In genomic region chr6:101376049-101376448, GRCm38 (mm10) we compare ENCODE assay signal across 9 mouse cellular contexts. TPM values are rescaled to one million over a fixed set of nuclear protein-coding genes. Genes with fewer than 3 reads are reported as not detected.
DNase-seq lines count a peak whose midpoint lies in the region; ATAC-seq and TF ChIP-seq lines count a peak whose summit lies in the region.
"Had no signal": no experiment of that assay in that cellular context is flagged by ENCODE, and none has a peak within 500 bp of the region (broad histone marks: within the 10 kb centered on the region; RNA-seq: fewer than 3 reads in every experiment).

No protein-coding gene starts in this region.

- H3K9ac ChIP-seq in lung, embryonic 16.5 days (ENCODE audit: low read length), result peak overlapping the region; percentile 70
- H3K9ac ChIP-seq in forebrain, embryonic 16.5 days (replicated peaks; ENCODE audit: low read depth, low read length), result no peak overlapping the region
- peak overlapping the region; percentile 87; the same call in 1 of the 2 replicates for H3K9ac ChIP-seq in limb, embryonic 11.5 days (ENCODE audit: low read length)

- H3K4me3 ChIP-seq in lung, embryonic 16.5 days (ENCODE audit: low read length), result peak overlapping the region; percentile 60
- H3K4me3 ChIP-seq in forebrain, embryonic 16.5 days (replicated peaks; ENCODE audit: low read length), result peak overlapping the region; percentile 58
- H3K4me3 ChIP-seq in limb, embryonic 11.5 days (ENCODE audit: low read depth, low read length), result peak overlapping the region; percentile 63
- H3K4me3 ChIP-seq in small intestine, adult 2 months (ENCODE audit: low read depth, low read length), result peak overlapping the region; percentile 78

- H3K9me3 ChIP-seq in lung, embryonic 16.5 days (ENCODE audit: control insufficient read depth, low read length), result no peaks in the 10 kb centered on the region
- no peaks in the 10 kb centered on the region for H3K9me3 ChIP-seq in forebrain, embryonic 16.5 days (ENCODE audit: control insufficient read depth, low read length)
- H3K9me3 ChIP-seq in limb, embryonic 11.5 days (ENCODE audit: control insufficient read depth, low read length), result no peaks in the 10 kb centered on the region

- no peak for TF ChIP-seq POLR2A in small intestine, adult 2 months (IDR thresholded peaks at IDR 0.05; ENCODE audit: low read depth, low read length)

- peaks cover 3% of the 10 kb centered on the region; the same call in 1 of the 2 replicates for H3K27me3 ChIP-seq in lung, embryonic 16.5 days (ENCODE audit: control insufficient read depth, insufficient read depth, low read depth, low read length)
- peaks cover 10% of the 10 kb centered on the region for H3K27me3 ChIP-seq in forebrain, embryonic 16.5 days (replicated peaks; ENCODE audit: control insufficient read depth, insufficient read depth, low read length)
- no peaks in the 10 kb centered on the region for H3K27me3 ChIP-seq in limb, embryonic 11.5 days (ENCODE audit: control insufficient read depth, insufficient read depth, low read length)
- H3K27me3 ChIP-seq in small intestine, adult 2 months (ENCODE audit: control insufficient read depth, insufficient read depth, low read length), result peaks cover 11% of the 10 kb centered on the region

- H3K4me1 ChIP-seq in lung, embryonic 16.5 days (replicated peaks; ENCODE audit: control insufficient read depth, insufficient read depth, low read length), result peaks cover 28% of the 10 kb centered on the region
- H3K4me1 ChIP-seq in forebrain, embryonic 16.5 days (replicated peaks; ENCODE audit: control insufficient read depth, insufficient read depth, low read length), result peaks cover 22% of the 10 kb centered on the region
- peaks cover 31% of the 10 kb centered on the region for H3K4me1 ChIP-seq in limb, embryonic 11.5 days (ENCODE audit: control insufficient read depth, insufficient read depth, low read length)
- peaks cover 4% of the 10 kb centered on the region; the same call in 1 of the 2 replicates for H3K4me1 ChIP-seq in small intestine, adult 2 months (ENCODE audit: control insufficient read depth, insufficient read depth, insufficient read length, low read length)

- no peak for TF ChIP-seq CTCF in small intestine, adult 2 months (IDR thresholded peaks at IDR 0.05; ENCODE audit: extremely low read depth, insufficient read length, insufficient replicate concordance, low read depth, low read length)

- H3K36me3 ChIP-seq in lung, embryonic 16.5 days (ENCODE audit: control insufficient read depth, insufficient read depth, low read length), result no peaks in the 10 kb centered on the region
- no peaks in the 10 kb centered on the region for H3K36me3 ChIP-seq in forebrain, embryonic 16.5 days (ENCODE audit: control insufficient read depth, insufficient read depth)
- no peaks in the 10 kb centered on the region for H3K36me3 ChIP-seq in limb, embryonic 11.5 days (ENCODE audit: control insufficient read depth, insufficient read depth, low read length)
- H3K36me3 ChIP-seq in small intestine, adult 2 months (ENCODE audit: control insufficient read depth, insufficient read depth, low read length), result no peaks in the 10 kb centered on the region

- WGBS in lung, embryonic 16.5 days, result 17% methylated on average over 10 of the region's 10 CpGs
- 48% methylated on average over 10 of the region's 10 CpGs for WGBS in forebrain, embryonic 16.5 days
- 22% methylated on average over 10 of the region's 10 CpGs for WGBS in limb, embryonic 11.5 days
- 28% methylated on average over 10 of the region's 10 CpGs for WGBS in small intestine, adult 2 months

- no peak for DNase-seq in lung, postnatal 36 days
- no peak for DNase-seq in limb, embryonic 11.5 days (ENCODE audit: low spot score)
- no peak for DNase-seq in adrenal gland, postnatal 25 days
- DNase-seq in layer of hippocampus, adult 18-20 months (ENCODE audit: low spot score in 2 of 2), result no peak
- no peak for DNase-seq in cerebellum, adult 8-10 months
- DNase-seq: right cerebral cortex, postnatal 14 days had no signal

- peak overlapping the region; percentile 82 for H3K4me2 ChIP-seq in lung, embryonic 16.5 days (ENCODE audit: low read depth, low read length)
- peak overlapping the region; percentile 100 for H3K4me2 ChIP-seq in forebrain, embryonic 16.5 days (ENCODE audit: low read length)
- peak overlapping the region; percentile 79 for H3K4me2 ChIP-seq in limb, embryonic 11.5 days (ENCODE audit: low read depth, severe bottlenecking)

- ATAC-seq in lung, embryonic 16.5 days (ENCODE audit: low read depth), result no peak
- no peak for ATAC-seq in forebrain, embryonic 16.5 days
- no peak for ATAC-seq in limb, embryonic 11.5 days (ENCODE audit: insufficient number of reproducible peaks, low FRiP score, low TSS enrichment, low read depth)

- peak overlapping the region; percentile 91 for H3K27ac ChIP-seq in lung, embryonic 16.5 days (ENCODE audit: low read length)
- H3K27ac ChIP-seq in forebrain, embryonic 16.5 days (ENCODE audit: low read length), result no peak overlapping the region
- H3K27ac ChIP-seq in limb, embryonic 11.5 days (replicated peaks; ENCODE audit: low read depth, low read length), result 0 out of 2 replicates have a peak overlapping the region, but pooled peaks have one; percentile 21
- H3K27ac ChIP-seq in small intestine, adult 2 months (ENCODE audit: insufficient read depth, low read depth, low read length), result 0 out of 2 replicates have a peak overlapping the region, but pooled peaks have one; percentile 20

RNA-seq across cellular contexts. Expression of gene Pdzrn3, which starts 1.6 kb away (rescaled TPM):
- 7.0 and 8.2 TPM in 2 replicates for polyA plus RNA-seq in lung, embryonic 16.5 days (2015; fragmentation: Nextera tagmentation; extraction: Ambion mirVana)
- 24.0 and 28.7 TPM in 2 replicates for polyA plus RNA-seq in forebrain, embryonic 16.5 days (2015; fragmentation: Nextera tagmentation; extraction: Ambion mirVana)
- 10.4 and 11.1 TPM in 2 replicates for polyA plus RNA-seq in limb, embryonic 11.5 days (2014; fragmentation: Nextera tagmentation; extraction: Ambion mirVana)
- polyA plus RNA-seq in small intestine, adult 2 months (2012; rRNA removed), result 10.2 and 11.2 TPM in 2 replicates
- total RNA-seq in adrenal gland, postnatal 25 days (2021), result 16.6 and 22.2 TPM in 2 replicates
- total RNA-seq in layer of hippocampus, adult 18-20 months (2021), result 1 to 10 TPM; 7.2 to 7.3 TPM
